In the genomic region with DNA sequence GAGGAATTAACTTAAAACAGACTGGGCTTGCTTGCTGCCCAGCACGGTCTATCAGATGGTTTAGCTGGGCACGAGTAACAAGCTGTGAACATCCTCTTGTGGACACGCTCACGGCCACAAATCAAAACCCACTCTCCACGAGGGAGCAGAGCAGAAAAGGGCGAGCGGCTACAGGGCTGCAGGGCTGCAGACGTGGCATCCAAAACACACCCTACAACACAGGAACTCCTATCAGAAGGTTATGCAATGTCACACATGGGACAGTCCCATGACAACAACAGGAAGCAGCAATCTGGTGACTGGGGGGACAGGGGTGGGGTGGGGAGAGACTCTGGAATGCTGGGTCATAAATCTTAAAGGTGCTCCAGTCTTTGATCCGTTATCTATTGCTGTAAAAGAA, we compare ENCODE assay signal across 8 mouse cellular contexts. TPM values are rescaled to one million over a fixed set of nuclear protein-coding genes. Genes with fewer than 3 reads are reported as not detected.
DNase-seq lines count a peak whose midpoint lies in the region; ATAC-seq and TF ChIP-seq lines count a peak whose summit lies in the region.

No protein-coding gene starts in this region.

- H3K4me3 ChIP-seq in brown adipose tissue, adult 24 weeks (ENCODE audit: insufficient read depth, low read depth, low read length), result peak overlapping the region; percentile 27; the same call in 1 of the 2 replicates
- no peak overlapping the region for H3K4me3 ChIP-seq in lung, adult 2 months (replicated peaks; ENCODE audit: extremely low read depth, low read depth, low read length)

- 23% methylated on average over 9 of the region's 9 CpGs for WGBS in lung, adult 2 months

- H3K4me1 ChIP-seq in brown adipose tissue, adult 24 weeks (ENCODE audit: control insufficient read depth, insufficient read depth, insufficient read length, low read length), result peaks cover 5% of the 10 kb centered on the region; the same call in 1 of the 2 replicates
- H3K4me1 ChIP-seq in lung, adult 2 months (ENCODE audit: control insufficient read depth, insufficient read depth, low read length), result peaks cover 13% of the 10 kb centered on the region

- peak; percentile 52 for ATAC-seq in inflammation-experienced regulatory T-cells, adult 6 months

- intact Hi-C loops in left cerebral cortex, postnatal 14 days (cut with DNase I), result no loop called here
- intact Hi-C loops in left cerebral cortex, postnatal 25 days (cut with DNase I), result no loop called here

- peak overlapping the region; percentile 91 for H3K27ac ChIP-seq in brown adipose tissue, adult 24 weeks (replicated peaks; ENCODE audit: low read depth, low read length)

- DNase-seq in CD4-positive helper T cell, adult 2 months (ENCODE audit: low read depth, low spot score), result peak; percentile 16
- DNase-seq in lung, adult 2 months, result no peak
- DNase-seq in cerebellum, adult 11 months, result no peak
- DNase-seq in left cerebral cortex, postnatal 14 days (ENCODE audit: low spot score in 2 of 2), result no peak
- no peak for DNase-seq in left cerebral cortex, postnatal 25 days (ENCODE audit: low spot score in 2 of 2)
- DNase-seq in urinary bladder, postnatal 25 days (ENCODE audit: low spot score), result no peak

- no peak for TF ChIP-seq CTCF in lung, adult 2 months (IDR thresholded peaks at IDR 0.05; ENCODE audit: insufficient read depth, low read length)

- TF ChIP-seq POLR2A in lung, adult 2 months (IDR thresholded peaks at IDR 0.05; ENCODE audit: borderline replicate concordance, extremely low read depth, low read depth, low read length), result peak; percentile 66; the same call in 1 of the 2 replicates

RNA-seq across cellular contexts. Expression of gene Coro1c, which starts 10.1 kb away (rescaled TPM):
- polyA plus RNA-seq in brown adipose tissue, adult 24 weeks (2012; ENCODE audit: insufficient read depth, insufficient read length, missing spikeins), result 12.6 and 19.9 TPM in 2 replicates
- polyA plus RNA-seq in inflammation-experienced regulatory T-cells, adult 6 months (2017; shearing (Covaris generic)), result 10 to 100 TPM; 46.6 to 88.2 (median 57.2) TPM
- 86.7 and 104 TPM in 2 replicates for polyA plus RNA-seq in lung, adult 2 months (2012; rRNA removed)
- 100 to 1,000 TPM in 1 of 2 experiments, 10 to 100 TPM in 1; 97.7 to 102 TPM for total RNA-seq in left cerebral cortex, postnatal 14 days (2021)
- total RNA-seq in left cerebral cortex, postnatal 25 days (2021), result 10 to 100 TPM; 76.1 to 77.5 TPM
